Mouse (Mus musculus): ENCODE data around the gene Lmo7.

GRCm38 (mm10) chr14:101829676-101830075 lies 99.9 kb downstream of the Lmo7 start:
- no peak for TF ChIP-seq POLR2A (IDR thresholded peaks at IDR 0.05; ENCODE audit: low read depth, low read length)
- no peak for TF ChIP-seq CTCF (IDR thresholded peaks at IDR 0.05; ENCODE audit: extremely low read depth, insufficient read length, insufficient replicate concordance, low read depth, low read length)
